8 mouse cellular contexts compared by ENCODE assay signal in genomic region chr13:95389866-95390865, GRCm38 (mm10). TPM values are rescaled to one million over a fixed set of nuclear protein-coding genes. Genes with fewer than 3 reads are reported as not detected.
A peak's percentile ranks its signal among the peaks of the same experiment; 100 is the strongest.
DNase-seq lines count a peak whose midpoint lies in the region; ATAC-seq and TF ChIP-seq lines count a peak whose summit lies in the region.

No protein-coding gene starts in this region.

- H3ac ChIP-seq in C2C12 (ENCODE audit: control insufficient read depth, insufficient read length, low read depth), result no peak overlapping the region

- H3K79me3 ChIP-seq in C2C12 (ENCODE audit: low read depth), result no peaks in the 10 kb centered on the region

- no peak overlapping the region for H3K9ac ChIP-seq in embryonic facial prominence, embryonic 15.5 days
- H3K9ac ChIP-seq in heart, embryonic 13.5 days, result peak overlapping the region; percentile 66
- no peak overlapping the region for H3K9ac ChIP-seq in kidney, embryonic 16.5 days (replicated peaks; ENCODE audit: low read length)
- H3K9ac ChIP-seq in liver, adult 2 months (ENCODE audit: low read depth, low read length), result no peak overlapping the region

- peak; percentile 56 for TF ChIP-seq CTCF in C2C12 (IDR thresholded peaks at IDR 0.05; ENCODE audit: control insufficient read depth, insufficient read depth, insufficient read length)
- TF ChIP-seq CTCF in bone marrow, adult 2 months (IDR thresholded peaks at IDR 0.05; ENCODE audit: control insufficient read depth, insufficient read depth, low read length), result peak; percentile 82
- TF ChIP-seq CTCF in liver, adult 2 months (IDR thresholded peaks at IDR 0.05; ENCODE audit: low read depth, low read length), result peak; percentile 85

- TF ChIP-seq POLR2A in bone marrow, adult 2 months (IDR thresholded peaks at IDR 0.05; ENCODE audit: borderline replicate concordance, control insufficient read depth, low read depth, low read length), result no peak
- TF ChIP-seq POLR2A in liver, adult 2 months (IDR thresholded peaks at IDR 0.05; ENCODE audit: extremely low read depth, insufficient read depth, low read length), result no peak

- H3K36me3 ChIP-seq in C2C12 (ENCODE audit: control insufficient read depth, insufficient read depth), result no peaks in the 10 kb centered on the region
- H3K36me3 ChIP-seq in embryonic facial prominence, embryonic 15.5 days, result no peaks in the 10 kb centered on the region
- H3K36me3 ChIP-seq in heart, embryonic 13.5 days, result no peaks in the 10 kb centered on the region
- H3K36me3 ChIP-seq in kidney, embryonic 16.5 days (ENCODE audit: insufficient read depth, low read length), result no peaks in the 10 kb centered on the region
- no peaks in the 10 kb centered on the region for H3K36me3 ChIP-seq in liver, adult 2 months (ENCODE audit: control insufficient read depth, insufficient read depth, low read length)
- H3K36me3 ChIP-seq in splenic B cell, adult 2 months (ENCODE audit: control insufficient read depth, insufficient read depth, low read length, poor library complexity, severe bottlenecking), result no peaks in the 10 kb centered on the region

- 29% methylated on average over 24 of the region's 24 CpGs for WGBS in bone marrow, adult 2 months
- 29% methylated on average over 24 of the region's 24 CpGs for WGBS in embryonic facial prominence, embryonic 15.5 days
- 32% methylated on average over 24 of the region's 24 CpGs for WGBS in heart, embryonic 13.5 days
- WGBS in kidney, embryonic 16.5 days, result 35% methylated on average over 24 of the region's 24 CpGs
- WGBS in liver, adult 2 months, result 36% methylated on average over 24 of the region's 24 CpGs

- H3K27me3 ChIP-seq in C2C12 (ENCODE audit: control insufficient read depth, insufficient read depth, insufficient read length), result no peaks in the 10 kb centered on the region
- no peaks in the 10 kb centered on the region for H3K27me3 ChIP-seq in embryonic facial prominence, embryonic 15.5 days
- no peaks in the 10 kb centered on the region; the same call in 1 of the 2 replicates for H3K27me3 ChIP-seq in heart, embryonic 13.5 days (replicated peaks)
- no peaks in the 10 kb centered on the region for H3K27me3 ChIP-seq in kidney, embryonic 16.5 days (ENCODE audit: insufficient read depth, low read length)
- H3K27me3 ChIP-seq in liver, adult 2 months (ENCODE audit: control insufficient read depth, insufficient read depth, low read length), result no peaks in the 10 kb centered on the region
- H3K27me3 ChIP-seq in splenic B cell, adult 2 months (ENCODE audit: control insufficient read depth, insufficient read depth, low read length, poor library complexity, severe bottlenecking), result no peaks in the 10 kb centered on the region

- DNase-seq in liver, adult 2 months (ENCODE audit: extremely low read depth, low read depth, low spot score), result peak; percentile 64
- peak; percentile 53 to 68 for DNase-seq in natural killer cell, adult 2 months (ENCODE audit: low spot score in 2 of 2)
- DNase-seq in splenic B cell, adult 2 months (ENCODE audit: low read depth, low spot score), result peak; percentile 84

- no peaks in the 10 kb centered on the region for H3K9me3 ChIP-seq in embryonic facial prominence, embryonic 15.5 days (replicated peaks)
- H3K9me3 ChIP-seq in heart, embryonic 13.5 days, result peaks cover 6% of the 10 kb centered on the region
- no peaks in the 10 kb centered on the region for H3K9me3 ChIP-seq in kidney, embryonic 16.5 days (ENCODE audit: low read length)

- H3K79me2 ChIP-seq in C2C12 (ENCODE audit: control insufficient read depth, insufficient read depth), result no peaks in the 10 kb centered on the region
- no peaks in the 10 kb centered on the region for H3K79me2 ChIP-seq in liver, adult 2 months (ENCODE audit: control insufficient read depth, insufficient read depth, low read length)

- ATAC-seq in embryonic facial prominence, embryonic 15.5 days (ENCODE audit: insufficient number of reproducible peaks, low FRiP score, low TSS enrichment, low read depth), result no peak
- no peak for ATAC-seq in heart, embryonic 13.5 days (ENCODE audit: extremely low read depth, insufficient number of reproducible peaks, low FRiP score, low TSS enrichment)
- ATAC-seq in kidney, embryonic 16.5 days (ENCODE audit: low FRiP score, low TSS enrichment), result no peak

- H3K4me1 ChIP-seq in bone marrow, adult 2 months (ENCODE audit: control insufficient read depth, insufficient read depth, low read length), result no peaks in the 10 kb centered on the region
- H3K4me1 ChIP-seq in embryonic facial prominence, embryonic 15.5 days, result no peaks in the 10 kb centered on the region
- H3K4me1 ChIP-seq in heart, embryonic 13.5 days, result 0 out of 2 replicates have a peak, but pooled peaks cover 2% of the 10 kb centered on the region
- H3K4me1 ChIP-seq in kidney, embryonic 16.5 days (ENCODE audit: insufficient read depth, low read length), result no peaks in the 10 kb centered on the region
- no peaks in the 10 kb centered on the region for H3K4me1 ChIP-seq in liver, adult 2 months (ENCODE audit: control insufficient read depth, insufficient read depth, low read length)

- H3K4me2 ChIP-seq in embryonic facial prominence, embryonic 15.5 days (replicated peaks), result 0 out of 2 replicates have a peak overlapping the region, but pooled peaks have one; percentile 12
- peak overlapping the region; percentile 51 for H3K4me2 ChIP-seq in heart, embryonic 13.5 days
- peak overlapping the region; percentile 24 for H3K4me2 ChIP-seq in kidney, embryonic 16.5 days (replicated peaks; ENCODE audit: low read depth, low read length)

- H3K27ac ChIP-seq in bone marrow, adult 2 months (ENCODE audit: control insufficient read depth, insufficient read depth, low read depth, low read length, poor library complexity), result no peak overlapping the region
- H3K27ac ChIP-seq in embryonic facial prominence, embryonic 15.5 days (replicated peaks), result no peak overlapping the region
- H3K27ac ChIP-seq in heart, embryonic 13.5 days (replicated peaks), result no peak overlapping the region
- H3K27ac ChIP-seq in kidney, embryonic 16.5 days (ENCODE audit: low read length), result no peak overlapping the region
- no peak overlapping the region for H3K27ac ChIP-seq in liver, adult 2 months (replicated peaks; ENCODE audit: insufficient read depth, low read depth, low read length)

- H3K4me3 ChIP-seq in C2C12 (ENCODE audit: insufficient read depth, poor library complexity, severe bottlenecking), result no peak overlapping the region
- H3K4me3 ChIP-seq in bone marrow, adult 2 months (replicated peaks; ENCODE audit: control insufficient read depth, low read depth, low read length), result no peak overlapping the region
- no peak overlapping the region for H3K4me3 ChIP-seq in embryonic facial prominence, embryonic 15.5 days (replicated peaks)
- no peak overlapping the region for H3K4me3 ChIP-seq in heart, embryonic 13.5 days
- H3K4me3 ChIP-seq in kidney, embryonic 16.5 days (ENCODE audit: low read length), result no peak overlapping the region
- H3K4me3 ChIP-seq in liver, adult 2 months (ENCODE audit: insufficient read depth, low read depth, low read length), result no peak overlapping the region

TF ChIP-seq in C2C12, 6 proteins besides CTCF, POLR2A, EP300 and RAD21:
- TF ChIP-seq USF1 (IDR thresholded peaks at IDR 0.05; ENCODE audit: low read depth), result no peak
- TF ChIP-seq CEBPB (IDR thresholded peaks at IDR 0.05; ENCODE audit: low read depth), result no peak
- TF ChIP-seq MYOG (IDR thresholded peaks at IDR 0.05; ENCODE audit: control insufficient read depth, extremely low read depth, insufficient read length), result no peak
- no peak for TF ChIP-seq MAX (IDR thresholded peaks at IDR 0.05)
- no peak for TF ChIP-seq MYOD1 (IDR thresholded peaks at IDR 0.05; ENCODE audit: control insufficient read depth, insufficient read length, low read depth)
- no peak for TF ChIP-seq FOSL1 (IDR thresholded peaks at IDR 0.05; ENCODE audit: insufficient read depth, low read length, poor library complexity, severe bottlenecking)

RNA-seq across cellular contexts. Expression of gene Aggf1, which starts 15.0 kb away (rescaled TPM):
- polyA plus RNA-seq in C2C12 (2012; fragmentation: generic; extraction: Trizol), result 14.7 TPM
- polyA plus RNA-seq in bone marrow, adult 2 months (2011; ENCODE audit: insufficient read depth, insufficient read length, low replicate concordance, missing spikeins), result 13.0 and 23.6 TPM in 2 replicates
- 35.1 and 35.2 TPM in 2 replicates for polyA plus RNA-seq in embryonic facial prominence, embryonic 15.5 days (2015; fragmentation: Nextera tagmentation; extraction: Ambion mirVana)
- 20.4 and 23.2 TPM in 2 replicates for polyA plus RNA-seq in heart, embryonic 13.5 days (2015; fragmentation: Nextera tagmentation; extraction: Ambion mirVana)
- polyA plus RNA-seq in kidney, embryonic 16.5 days (2015; fragmentation: Nextera tagmentation; extraction: Ambion mirVana), result 34.0 and 35.8 TPM in 2 replicates
- 14.0 and 15.2 TPM in 2 replicates for total RNA-seq in liver, adult 2 months (2014; rRNA removed)
- 9.0 and 9.1 TPM in 2 replicates for polyA plus RNA-seq in liver, adult 2 months (2012; rRNA removed)

RNA-seq across cellular contexts. Expression of gene Crhbp, which starts 54.6 kb away (rescaled TPM):
- polyA plus RNA-seq in C2C12 (2012; fragmentation: generic; extraction: Trizol), result 0.02 TPM
- polyA plus RNA-seq in bone marrow, adult 2 months (2011; ENCODE audit: insufficient read depth, insufficient read length, low replicate concordance, missing spikeins), result not detected in 2 replicates
- polyA plus RNA-seq in embryonic facial prominence, embryonic 15.5 days (2015; fragmentation: Nextera tagmentation; extraction: Ambion mirVana), result 0.09 and 0.68 TPM in 2 replicates
- 0.13 and 0.14 TPM in 2 replicates for polyA plus RNA-seq in heart, embryonic 13.5 days (2015; fragmentation: Nextera tagmentation; extraction: Ambion mirVana)
- 0.09 and 0.17 TPM in 2 replicates for polyA plus RNA-seq in kidney, embryonic 16.5 days (2015; fragmentation: Nextera tagmentation; extraction: Ambion mirVana)
- total RNA-seq in liver, adult 2 months (2014; rRNA removed), result not detected in 2 replicates
- polyA plus RNA-seq in liver, adult 2 months (2012; rRNA removed), result not detected in 2 replicates
